Mouse (Mus musculus) urinary bladder, postnatal 0 days (tissue): Measurements from ENCODE around the gene Svep1. TPM values are rescaled to one million over a fixed set of nuclear protein-coding genes. Genes with fewer than 3 reads are reported as not detected.

Source experiments
- polyA plus RNA-seq: library from polyadenylated mRNA; unstranded; fragments of >200 nt; fragmentation: Nextera tagmentation; extraction: Ambion mirVana; gene quantifications from 2 replicates; pipeline ENCODE4 v1.2.1, GENCODE M21; 2015

Svep1 gene
- polyA plus RNA-seq, result 5.7 and 6.3 TPM in 2 replicates

DNA sequence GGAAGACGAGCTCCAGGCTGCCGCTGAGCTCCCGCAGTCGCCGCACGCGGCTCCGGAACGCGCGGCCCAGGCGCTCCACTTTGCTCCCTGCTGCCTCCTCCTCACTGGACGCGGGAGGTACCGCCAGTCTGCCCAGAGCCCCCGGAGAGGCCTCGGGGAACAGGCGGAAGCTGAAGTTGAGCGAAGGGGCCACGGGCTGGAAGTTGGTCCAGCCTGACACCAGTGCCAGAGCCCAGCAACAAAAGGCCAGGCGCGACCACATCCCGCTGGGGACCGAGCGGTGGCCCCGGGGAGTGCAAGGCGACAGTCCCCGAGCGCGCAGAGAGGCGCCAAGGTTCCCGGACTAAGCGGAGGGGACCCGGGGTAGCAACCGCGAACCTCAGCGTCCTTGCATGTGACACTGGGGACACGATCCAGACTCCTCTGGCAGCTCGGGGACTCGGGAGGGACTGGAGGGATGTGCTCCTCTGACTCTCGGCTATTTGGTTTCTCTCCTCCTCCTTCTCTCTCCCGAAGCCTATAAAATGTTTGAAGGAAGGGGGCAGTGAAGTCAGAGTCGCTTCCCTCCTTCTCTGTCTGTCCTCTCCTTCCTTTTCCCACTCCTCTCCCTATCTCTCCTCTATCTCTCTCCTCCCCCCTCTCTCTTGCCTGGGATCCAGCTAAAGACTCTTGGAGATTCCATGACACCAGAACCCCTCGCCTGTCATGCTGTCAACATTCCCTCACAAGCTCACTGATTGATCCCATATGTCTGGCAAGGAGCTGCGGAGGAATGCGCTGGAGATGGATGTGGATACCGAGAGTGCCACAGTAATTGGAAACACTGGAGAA is at the start of gene Svep1:
Gene Svep1 (minus strand): TSS at position 745 of the 831 bp plus-strand sequence.

DNA sequence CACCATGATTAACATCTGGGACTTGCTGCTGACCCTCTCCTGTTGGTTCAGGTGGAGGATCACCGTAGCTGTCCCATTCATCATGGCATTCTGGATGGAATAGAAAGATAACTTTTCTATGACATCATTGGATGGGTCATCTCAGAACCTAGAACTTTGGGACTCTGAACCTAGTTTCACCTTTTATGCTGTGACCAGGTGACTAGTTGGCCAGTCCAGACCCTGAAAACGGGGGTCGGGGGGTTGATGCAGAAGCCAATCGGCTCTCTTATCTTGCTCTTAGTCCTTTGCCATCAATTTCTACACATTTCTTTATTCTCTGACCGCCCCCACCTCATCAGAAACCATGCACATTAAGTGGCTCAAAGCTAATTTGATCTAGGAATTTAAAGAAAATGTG is 197.6 kb downstream of the Svep1 start, which contains the start of gene Txndc8:
Gene Txndc8 (minus strand): TSS at position 101 of the 400 bp plus-strand sequence.

Other genes with a start within 250 kb of the Svep1 start
- gene Txndc8, start 197.7 kb downstream of the Svep1 start, polyA plus RNA-seq, result not detected in 2 replicates
- 0.12 and 0.29 TPM in 2 replicates for gene Musk, start 79.1 kb upstream of the Svep1 start, polyA plus RNA-seq